Mouse (Mus musculus): ENCODE results near the gene Ccn1. TPM values are rescaled to one million over a fixed set of nuclear protein-coding genes. Genes with fewer than 3 reads are reported as not detected.

Ccn1 gene
- total RNA-seq, 2 experiments from 2014 or later, result 3.1 to 19.7 TPM

GRCm38 (mm10) chr3:145627830-145628229 is 22.0 kb downstream of the Ccn1 start:
- intact Hi-C loops (cut with DNase I), result no loop called here
- no peak for DNase-seq (ENCODE audit: low spot score in 2 of 2)

GRCm38 (mm10) chr3:145626063-145626462 is 23.7 kb downstream of the Ccn1 start:
- DNase-seq (ENCODE audit: low spot score in 2 of 2), result no peak
- intact Hi-C loops (cut with DNase I), result no loop called here

GRCm38 (mm10) chr3:145625546-145625945 is 24.2 kb downstream of the Ccn1 start:
- intact Hi-C loops (cut with DNase I), result no loop called here
- no peak for DNase-seq (ENCODE audit: low spot score in 2 of 2)

- intact Hi-C loops (cut with DNase I), result no loop called here
- DNase-seq (ENCODE audit: low spot score in 2 of 2), result no peak
These were observed 25.0 kb downstream of the Ccn1 start for GRCm38 (mm10) chr3:145624786-145625185.

GRCm38 (mm10) chr3:145623047-145623446 is 26.7 kb downstream of the Ccn1 start:
- DNase-seq (ENCODE audit: low spot score in 2 of 2), result no peak
- intact Hi-C loops (cut with DNase I), result no loop called here

- intact Hi-C loops (cut with DNase I), result no loop called here
- no peak for DNase-seq (ENCODE audit: low spot score in 2 of 2)
These were observed 28.6 kb downstream of the Ccn1 start for GRCm38 (mm10) chr3:145621209-145621608.

GRCm38 (mm10) chr3:145619621-145620365 is 30.0 kb downstream of the Ccn1 start:
- DNase-seq (ENCODE audit: low spot score in 2 of 2), result no peak
- intact Hi-C loops (cut with DNase I), result no loop called here

GRCm38 (mm10) chr3:145618299-145618698 is 31.5 kb downstream of the Ccn1 start:
- intact Hi-C loops (cut with DNase I), result no loop called here
- no peak for DNase-seq (ENCODE audit: low spot score in 2 of 2)

- DNase-seq (ENCODE audit: low spot score in 2 of 2), result no peak
- intact Hi-C loops (cut with DNase I), result no loop called here
These were observed 35.2 kb downstream of the Ccn1 start for GRCm38 (mm10) chr3:145614362-145615115.

- intact Hi-C loops (cut with DNase I), result no loop called here
- DNase-seq (ENCODE audit: low spot score in 2 of 2), result no peak
These were observed 36.5 kb downstream of the Ccn1 start for GRCm38 (mm10) chr3:145613234-145613633.

GRCm38 (mm10) chr3:145612662-145613061 is 37.1 kb downstream of the Ccn1 start:
- intact Hi-C loops (cut with DNase I), result no loop called here
- no peak for DNase-seq (ENCODE audit: low spot score in 2 of 2)

GRCm38 (mm10) chr3:145608320-145608719 is 41.5 kb downstream of the Ccn1 start:
- intact Hi-C loops (cut with DNase I), result no loop called here
- no peak for DNase-seq (ENCODE audit: low spot score in 2 of 2)

GRCm38 (mm10) chr3:145605437-145606123 is 44.2 kb downstream of the Ccn1 start:
- intact Hi-C loops (cut with DNase I), result no loop called here

GRCm38 (mm10) chr3:145602410-145603206 is 47.2 kb downstream of the Ccn1 start:
- no peak for DNase-seq (ENCODE audit: low spot score in 2 of 2)
- intact Hi-C loops (cut with DNase I), result no loop called here

More at GRCm38 (mm10) chr3:145605437-145606123, 44.2 kb downstream of the Ccn1 start:
- DNase-seq (ENCODE audit: low spot score in 2 of 2), result no peak

GRCm38 (mm10) chr3:145601345-145601744 is 48.4 kb downstream of the Ccn1 start:
- intact Hi-C loops (cut with DNase I), result no loop called here
- no peak for DNase-seq (ENCODE audit: low spot score in 2 of 2)

- DNase-seq (ENCODE audit: low spot score in 2 of 2), result no peak
- intact Hi-C loops (cut with DNase I), result no loop called here
These were observed 49.0 kb downstream of the Ccn1 start for GRCm38 (mm10) chr3:145600801-145601200.

GRCm38 (mm10) chr3:145599059-145599458 is 50.7 kb downstream of the Ccn1 start:
- no peak for DNase-seq (ENCODE audit: low spot score in 2 of 2)

More at GRCm38 (mm10) chr3:145599059-145599458, 50.7 kb downstream of the Ccn1 start:
- intact Hi-C loops (cut with DNase I), result no loop called here

Data from left cerebral cortex, postnatal 36 days (tissue).